Mouse (Mus musculus) forebrain, embryonic 15.5 days (tissue): ENCODE data around the gene Rpl9-ps1. TPM values are rescaled to one million over a fixed set of nuclear protein-coding genes. Genes with fewer than 3 reads are reported as not detected.

Experiments
- polyA plus RNA-seq: library from polyadenylated mRNA; unstranded; fragments of >200 nt; fragmentation: Nextera tagmentation; extraction: Ambion mirVana; gene quantifications from 2 replicates; pipeline ENCODE4 v1.2.1, GENCODE M21; 2015

The Rpl9-ps1 gene
- polyA plus RNA-seq, 1 experiment from 2014 or later: not detected

Other genes starting within 250 kb of the Rpl9-ps1 start
- gene Rasl10b, start 236.5 kb downstream of the Rpl9-ps1 start, polyA plus RNA-seq: 27.2 and 29.6 TPM in 2 replicates
- 0.69 and 0.80 TPM in 2 replicates for gene Gas2l2, start 216.2 kb downstream of the Rpl9-ps1 start, polyA plus RNA-seq
- gene 1700020L24Rik, start 207.9 kb downstream of the Rpl9-ps1 start, polyA plus RNA-seq: 0.22 and 0.36 TPM in 2 replicates
- 2.5 and 2.7 TPM in 2 replicates for gene Mmp28, start 182.6 kb downstream of the Rpl9-ps1 start, polyA plus RNA-seq
- gene Taf15, start 172.5 kb downstream of the Rpl9-ps1 start, polyA plus RNA-seq: 12.3 and 12.9 TPM in 2 replicates
- not detected in 2 replicates for gene Heatr9, start 123.4 kb downstream of the Rpl9-ps1 start, polyA plus RNA-seq
- not detected in 2 replicates for gene Ccl5, start 115.1 kb downstream of the Rpl9-ps1 start, polyA plus RNA-seq
- 1.2 and 1.7 TPM in 2 replicates for gene Ccl9, start 67.0 kb downstream of the Rpl9-ps1 start, polyA plus RNA-seq
- gene Ccl6, start 52.5 kb downstream of the Rpl9-ps1 start, polyA plus RNA-seq: 1.5 and 2.4 TPM in 2 replicates
- gene Ccl3, start 3.7 kb upstream of the Rpl9-ps1 start, polyA plus RNA-seq: 1.2 and 1.5 TPM in 2 replicates
- 0.40 and 0.46 TPM in 2 replicates for gene Ccl4, start 17.0 kb upstream of the Rpl9-ps1 start, polyA plus RNA-seq
- not detected in 2 replicates for gene Wfdc17, start 58.4 kb upstream of the Rpl9-ps1 start, polyA plus RNA-seq
- not detected in 2 replicates for gene Wfdc18, start 63.4 kb upstream of the Rpl9-ps1 start, polyA plus RNA-seq
- gene Wfdc21, start 101.3 kb upstream of the Rpl9-ps1 start, polyA plus RNA-seq: not detected in 2 replicates
- 42.4 TPM in 2 replicates for gene Heatr6, start 108.1 kb upstream of the Rpl9-ps1 start, polyA plus RNA-seq
- gene Hnf1b, start 204.4 kb upstream of the Rpl9-ps1 start, polyA plus RNA-seq: 0.08 TPM in 1 of 2 replicates, not detected in the other